Mouse (Mus musculus) gastrocnemius, adult 2 months (tissue): ENCODE data around the gene Siglecg. TPM values are rescaled to one million over a fixed set of nuclear protein-coding genes. Genes with fewer than 3 reads are reported as not detected.
"Not testable (repeated sequence)": the region's sequence is repeated elsewhere in the genome, so short reads cannot be mapped to it uniquely, and the experiment has no call there.

ENCODE experiments used
- DNase-seq: peaks from one replicate; pipeline ENCODE4 v3.0.0; 2022
- H3K27ac ChIP-seq: fragments of 200-600 bp; 2 replicates; pipeline ENCODE4 v1.8.1; 2022; ENCODE audit warnings: mild to moderate bottlenecking
- H3K4me3 ChIP-seq: fragments of 200-600 bp; 2 replicates; pipeline ENCODE4 v1.8.1; 2022; ENCODE audit warnings: mild to moderate bottlenecking, moderate library complexity
- CTCF ChIP-seq: fragments of 200-600 bp; IDR thresholded peaks from 2 replicates; pipeline ENCODE4 v1.8.1; 2022; ENCODE audit warnings: antibody characterized with exemption, mild to moderate bottlenecking, moderate library complexity
- intact Hi-C: fragments of 180-260 bp; cut with DNase I; formaldehyde crosslinking; loops from one replicate; pipeline ENCODE4 v1.15.1; 2025
- long read RNA-seq, 2 experiments: library from polyadenylated mRNA; stranded (forward); transcript quantifications; one replicate each; pipeline ENCODE4 v2.0.0; 2021
- total RNA-seq, 2 experiments: library from RNA; stranded (reverse); gene quantifications; 2 replicates each; pipeline ENCODE4 v1.2.3; 2021

The Siglecg gene
- not detected for total RNA-seq
- long read RNA-seq, experiment 1: 0 reads
- long read RNA-seq, experiment 2, partial matches to known transcripts: 0 of 1 reads
- long read RNA-seq, experiment 2, other reads (novel, unspliced or antisense): 1 of 1 reads

DNA sequence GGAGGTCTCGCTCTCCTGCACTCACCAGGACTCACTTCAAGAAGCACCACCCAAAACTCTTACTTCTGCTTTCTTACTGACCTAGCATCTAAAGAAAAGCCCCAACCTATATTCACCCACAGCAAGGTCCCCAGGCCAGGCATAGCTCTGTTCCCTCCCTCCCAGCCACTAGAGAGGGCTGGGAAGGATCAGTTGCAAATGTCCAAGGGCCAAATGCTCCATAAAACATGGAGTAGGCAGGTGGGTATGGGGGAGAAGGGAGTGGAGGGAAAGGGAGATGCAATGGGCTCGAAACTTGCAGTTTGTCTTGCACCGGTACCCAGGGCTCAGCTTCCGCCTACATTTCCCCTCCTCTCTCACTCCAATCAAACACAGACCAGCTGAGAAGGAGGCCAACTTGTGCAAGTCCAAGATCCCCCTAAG, at the start of gene Siglecg:
Gene Siglecg (plus strand): TSS at position 74 of the 423 bp plus-strand sequence.
- no peak for DNase-seq
- TF ChIP-seq CTCF: no peak
- Histone ChIP-seq H3K27ac (no peak within 1 kb of the TSS), H3K4me3 (no peak within 1 kb of the TSS)
- intact Hi-C loops: no loop called here

GRCm38 (mm10) chr7:43358556-43358955, 49.4 kb upstream of the Siglecg start:
- no peak overlapping the region for H3K27ac ChIP-seq
- intact Hi-C loops: no loop called here
- DNase-seq: no peak
- no peak overlapping the region for H3K4me3 ChIP-seq
- no peak for TF ChIP-seq CTCF

GRCm38 (mm10) chr7:43361442-43361841, 46.6 kb upstream of the Siglecg start:
- Histone ChIP-seq H3K27ac (no peak overlapping the region), H3K4me3 (no peak overlapping the region)
- no peak for DNase-seq
- TF ChIP-seq CTCF: no peak
- intact Hi-C loops: no loop called here

DNA sequence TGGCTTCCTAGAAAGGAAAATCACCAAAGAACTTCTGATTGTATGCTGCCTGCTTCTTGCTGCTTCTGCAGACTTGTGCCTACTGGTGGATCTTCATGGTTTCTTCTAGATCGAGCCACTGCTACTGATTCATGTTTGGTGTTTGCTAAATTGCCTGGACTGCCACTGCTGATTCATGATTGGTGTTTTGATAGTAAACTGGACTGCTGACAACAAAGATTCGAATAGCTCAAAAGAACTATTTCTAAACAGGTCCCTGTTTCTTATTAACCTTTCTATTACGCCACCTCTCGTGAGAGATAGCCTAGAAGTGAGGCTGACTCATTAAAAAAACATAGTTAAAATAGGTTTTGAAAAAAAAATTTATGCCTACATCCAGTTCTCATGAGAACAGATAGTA, 46.0 kb upstream of the Siglecg start:
- TF ChIP-seq CTCF: no peak
- intact Hi-C loops: no loop called here

DNA sequence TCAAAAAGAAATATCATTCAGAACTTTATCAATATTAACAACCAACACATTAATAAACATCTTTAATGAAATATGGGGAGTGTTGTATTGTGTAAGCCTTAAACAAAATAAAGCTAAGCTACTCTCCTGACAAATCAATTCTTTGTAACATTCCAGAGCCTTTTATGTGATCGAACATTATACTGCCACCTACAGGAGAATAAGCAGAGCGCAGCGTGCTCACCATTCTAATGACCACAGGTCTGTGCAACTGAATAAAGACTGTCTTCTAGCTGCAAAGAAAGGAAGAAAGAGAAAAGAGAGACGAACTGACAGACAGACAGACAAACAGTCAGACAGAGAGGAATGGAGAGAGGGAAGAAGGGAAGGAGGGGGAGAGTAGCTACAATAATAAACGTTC, 29.8 kb upstream of the Siglecg start:
- DNase-seq: peak; percentile 21
- Histone ChIP-seq H3K27ac (no peak overlapping the region), H3K4me3 (no peak overlapping the region)
- peak; percentile 78 for TF ChIP-seq CTCF
- intact Hi-C loops: loop anchor here (2.0 kb wide), 1 partner anchor 95 kb away; no protein-coding TSS in a partner anchor

More for the DNA sequence above, 46.0 kb upstream of the Siglecg start:
- no peak overlapping the region for H3K4me3 ChIP-seq
- H3K27ac ChIP-seq: no peak overlapping the region
- DNase-seq: no peak

DNA sequence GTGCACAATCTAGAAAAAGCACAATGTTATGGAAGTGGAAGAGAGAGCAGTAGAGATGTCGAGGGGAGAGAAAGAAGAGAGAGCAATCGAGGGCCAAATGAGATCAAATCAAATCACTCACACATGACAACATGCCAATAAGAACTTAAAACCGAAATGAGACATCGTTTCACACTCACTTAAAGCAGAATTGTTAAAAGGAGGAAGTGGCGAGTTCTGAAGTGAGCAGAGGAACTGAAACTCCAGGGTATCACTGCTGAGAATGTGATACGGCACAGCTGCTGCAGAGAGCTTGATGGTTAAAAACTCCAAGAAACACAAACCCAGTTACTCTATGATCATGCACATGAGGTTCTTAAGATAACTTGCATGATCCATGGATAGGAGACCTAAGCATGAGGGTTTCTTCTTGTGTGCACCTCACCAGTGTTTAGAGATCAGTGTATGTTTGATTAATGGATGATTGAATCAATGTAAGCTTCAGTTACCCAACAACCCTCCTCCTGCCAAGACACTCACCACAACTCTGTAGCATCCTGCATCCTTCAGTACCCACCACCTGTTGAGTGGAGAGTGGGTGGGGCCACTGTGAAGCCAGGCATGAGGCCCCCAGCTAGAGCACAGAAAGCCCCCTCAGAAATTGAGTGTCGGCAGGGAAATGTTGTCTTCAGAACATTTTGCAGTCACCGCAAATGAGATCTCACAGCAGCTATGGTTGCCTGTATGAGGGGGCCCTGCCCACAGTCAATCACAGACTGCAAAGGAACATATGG, 15.5 kb upstream of the Siglecg start:
- intact Hi-C loops: no loop called here
- no peak for TF ChIP-seq CTCF
- no peak overlapping the region for H3K27ac ChIP-seq
- no peak for DNase-seq
- H3K4me3 ChIP-seq: no peak overlapping the region

- no peak for DNase-seq
- intact Hi-C loops: no loop called here
- TF ChIP-seq CTCF: no peak
- Histone ChIP-seq H3K27ac (no peak overlapping the region), H3K4me3 (no peak overlapping the region)
These were observed 8.5 kb upstream of the Siglecg start for GRCm38 (mm10) chr7:43399501-43399900.

DNA sequence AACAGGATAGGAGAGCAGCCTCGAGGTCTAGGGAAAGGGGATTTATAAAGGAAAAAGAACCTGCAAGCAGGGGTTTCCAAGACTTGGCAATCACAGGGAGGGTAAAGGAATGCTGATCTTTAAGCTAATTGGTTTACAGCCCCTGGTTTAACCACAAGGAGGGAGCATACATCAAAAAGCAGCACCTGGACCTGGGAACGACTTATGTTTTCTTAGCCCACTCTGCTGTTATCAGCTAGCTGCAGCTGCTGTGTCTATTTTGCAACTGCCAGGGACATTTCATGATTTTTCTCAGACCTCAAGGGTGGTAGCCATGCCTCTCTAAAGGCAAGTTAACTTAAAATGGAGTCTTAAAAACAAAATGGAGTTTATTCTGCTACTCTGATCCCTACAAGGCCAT, 5.3 kb upstream of the Siglecg start:
- TF ChIP-seq CTCF: no peak
- intact Hi-C loops: no loop called here
- H3K4me3 ChIP-seq: no peak overlapping the region
- DNase-seq: no peak
- no peak overlapping the region for H3K27ac ChIP-seq

DNA sequence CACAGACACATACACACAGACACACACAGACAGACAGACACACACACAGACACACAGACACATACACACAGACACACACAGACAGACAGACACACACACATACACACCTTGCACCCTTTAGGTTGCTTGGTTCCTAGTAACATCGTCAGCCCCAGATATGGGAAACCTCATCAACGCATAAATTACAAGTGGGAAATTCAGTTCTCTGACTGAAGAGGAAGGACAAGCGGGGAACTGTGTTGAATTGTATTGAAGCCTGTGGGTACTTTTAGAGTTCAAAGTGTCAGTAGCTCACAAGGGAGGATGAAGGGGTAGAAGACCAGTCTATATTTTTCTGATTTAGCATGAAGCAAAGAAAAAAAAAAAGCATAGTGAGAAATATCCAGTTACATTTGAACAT, 431 bp upstream of the Siglecg start:
- Histone ChIP-seq H3K4me3 (no peak overlapping the region), H3K27ac (no peak overlapping the region)
- intact Hi-C loops: no loop called here
- no peak for DNase-seq
- TF ChIP-seq CTCF: no peak

DNA sequence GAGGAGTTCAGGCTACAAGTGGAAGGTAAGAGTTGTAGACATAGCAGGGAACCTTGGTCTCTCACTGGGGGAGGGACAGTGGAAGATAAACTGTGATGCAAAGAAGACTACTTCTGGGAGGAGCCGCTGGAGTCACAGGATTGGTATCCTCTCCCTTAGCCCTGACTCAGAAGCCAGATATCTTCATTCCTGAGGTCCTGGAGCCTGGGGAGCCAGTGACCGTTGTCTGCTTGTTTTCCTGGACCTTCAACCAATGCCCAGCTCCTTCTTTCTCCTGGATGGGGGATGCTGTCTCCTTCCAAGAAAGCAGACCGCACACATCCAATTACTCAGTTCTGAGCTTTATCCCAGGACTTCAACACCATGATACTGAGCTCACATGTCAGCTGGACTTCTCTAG, 1.1 kb downstream of the Siglecg start:
- Histone ChIP-seq H3K27ac (no peak overlapping the region), H3K4me3 (no peak overlapping the region)
- intact Hi-C loops: no loop called here
- no peak for DNase-seq
- TF ChIP-seq CTCF: no peak

GRCm38 (mm10) chr7:43411724-43412123, 3.7 kb downstream of the Siglecg start:
- H3K27ac ChIP-seq, H3K4me3 ChIP-seq, intact Hi-C loops, DNase-seq: not testable (repeated sequence)

DNA sequence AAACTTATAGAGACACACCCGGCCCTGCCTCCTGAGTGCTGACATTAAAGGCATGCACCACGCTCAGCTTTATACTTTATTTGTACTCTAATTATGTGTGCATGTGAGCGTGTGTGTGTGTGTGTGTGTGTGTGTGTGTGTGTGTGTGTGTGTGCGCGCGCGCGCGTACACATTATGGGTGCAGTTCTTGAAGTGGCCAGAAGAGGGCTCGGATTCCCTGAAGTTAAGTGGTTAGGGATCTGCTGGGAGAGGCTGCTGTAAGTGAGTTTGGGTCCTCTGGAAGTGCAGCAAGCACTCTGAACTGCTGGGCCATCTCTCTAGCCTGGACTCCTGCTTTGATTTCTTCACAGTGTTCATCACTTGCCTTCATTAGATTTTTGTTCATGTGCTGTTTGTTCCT, 9.3 kb downstream of the Siglecg start:
- DNase-seq: no peak
- Histone ChIP-seq H3K27ac (no peak overlapping the region), H3K4me3 (no peak overlapping the region)
- intact Hi-C loops: no loop called here
- no peak for TF ChIP-seq CTCF

GRCm38 (mm10) chr7:43422995-43423617, 15.1 kb downstream of the Siglecg start:
- TF ChIP-seq CTCF: no peak; the same call in 1 of the 2 replicates
- Histone ChIP-seq H3K27ac (no peak overlapping the region), H3K4me3 (no peak overlapping the region)
- DNase-seq: peak; percentile 88
- intact Hi-C loops: loop anchor here (1.0 kb wide), 1 partner anchor 43 kb away; no protein-coding TSS in a partner anchor
